Mouse (Mus musculus): Measurements from ENCODE around the gene Trhde. TPM values are rescaled to one million over a fixed set of nuclear protein-coding genes. Genes with fewer than 3 reads are reported as not detected.

The Trhde gene
- polyA plus RNA-seq, 1 experiment from 2014 or later: 4.1 TPM

DNA sequence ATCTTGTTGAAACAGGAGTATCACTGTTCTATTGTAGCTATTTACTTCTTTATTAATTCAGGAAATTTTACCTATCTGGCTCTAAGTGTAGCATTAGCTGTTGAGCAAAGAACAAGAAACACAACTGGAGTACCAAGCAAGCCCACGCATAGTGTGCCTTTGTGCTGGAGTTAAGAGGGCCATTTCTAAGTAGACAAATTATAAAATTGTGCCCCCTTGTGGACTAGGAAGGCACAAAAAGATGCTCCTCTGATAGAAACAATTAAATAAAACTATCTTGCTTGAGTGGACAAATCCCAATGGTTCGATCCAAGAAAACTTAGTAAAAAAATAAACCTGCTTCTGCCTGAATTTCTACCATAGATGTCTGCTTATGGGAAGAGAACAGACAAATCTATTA, 76.5 kb downstream of the Trhde start:
- 70% methylated on average over 2 of the region's 2 CpGs for WGBS
- ATAC-seq: no peak

DNA sequence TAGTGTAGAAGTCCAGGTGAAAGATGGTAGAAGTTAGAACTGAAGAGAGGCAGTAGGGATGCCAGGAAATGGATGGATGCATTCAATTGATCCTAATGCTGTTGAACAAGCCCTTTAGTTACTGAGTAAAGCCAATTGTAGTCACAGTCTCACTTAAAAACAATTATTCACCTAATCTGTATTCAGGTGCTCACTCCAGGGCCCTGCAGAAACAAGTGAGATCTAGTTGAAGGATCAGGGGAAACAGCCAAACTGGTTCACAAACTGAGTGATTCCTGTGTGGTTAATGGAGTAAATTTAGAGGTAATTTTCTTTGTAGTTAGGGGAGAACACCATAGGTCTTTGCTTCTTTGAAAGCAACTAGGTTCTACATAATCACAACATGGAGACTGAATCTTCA, 100.3 kb downstream of the Trhde start:
- Histone ChIP-seq H3K4me2 (replicated peaks) (no peak overlapping the region), H3K9me3 (no peaks in the 10 kb centered on the region), H3K27ac (no peak overlapping the region), H3K27me3 (no peaks in the 10 kb centered on the region), H3K4me1 (replicated peaks) (no peaks in the 10 kb centered on the region), H3K4me3 (replicated peaks) (no peak overlapping the region), H3K9ac (replicated peaks) (no peak overlapping the region), H3K36me3 (no peaks in the 10 kb centered on the region)
- no peak for ATAC-seq

More for the DNA sequence above, 76.5 kb downstream of the Trhde start:
- H3K4me1 ChIP-seq (replicated peaks): no peaks in the 10 kb centered on the region
- no peaks in the 10 kb centered on the region for H3K9me3 ChIP-seq
- H3K36me3 ChIP-seq: no peaks in the 10 kb centered on the region
- H3K4me2 ChIP-seq (replicated peaks): no peak overlapping the region
- H3K9ac ChIP-seq (replicated peaks): no peak overlapping the region
- H3K27me3 ChIP-seq: no peaks in the 10 kb centered on the region
- no peak overlapping the region for H3K27ac ChIP-seq
- H3K4me3 ChIP-seq (replicated peaks): no peak overlapping the region

DNA sequence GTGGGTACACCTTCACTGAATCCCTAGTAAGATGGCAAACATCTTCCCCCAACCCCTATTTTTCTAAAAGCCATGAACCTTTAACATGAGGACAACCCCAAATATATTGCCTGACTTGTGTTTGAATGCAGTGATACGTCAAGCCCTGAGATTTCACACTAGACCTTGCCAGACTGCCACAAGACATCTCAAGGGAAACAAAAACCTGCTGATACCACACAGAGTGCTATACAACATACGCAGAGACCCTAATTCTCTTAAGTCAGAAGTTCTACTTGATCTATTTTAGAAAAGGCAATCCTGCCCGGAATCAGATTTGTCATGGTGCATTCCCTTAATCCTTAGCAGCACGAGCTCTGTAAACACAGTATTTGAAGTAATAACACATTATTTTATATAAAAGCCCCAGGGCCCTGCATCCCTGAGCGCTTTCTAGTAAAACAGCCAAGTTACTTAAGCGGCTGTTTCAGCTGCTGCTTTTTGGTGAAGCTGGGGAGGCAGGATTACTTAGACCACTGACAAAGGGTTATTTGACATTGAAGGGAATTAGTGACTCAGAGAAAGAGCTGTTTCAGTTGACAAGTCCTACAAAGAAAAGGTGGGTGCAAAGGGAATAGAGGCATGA, 130.2 kb downstream of the Trhde start:
- H3K27me3 ChIP-seq: peaks cover 23% of the 10 kb centered on the region
- H3K4me1 ChIP-seq (replicated peaks): peaks cover 10% of the 10 kb centered on the region; the same call in 1 of the 2 replicates
- no peaks in the 10 kb centered on the region for H3K36me3 ChIP-seq
- no peak overlapping the region for H3K27ac ChIP-seq
- H3K4me3 ChIP-seq (replicated peaks): no peak overlapping the region
- H3K9ac ChIP-seq (replicated peaks): no peak overlapping the region
- 16% methylated on average over 6 of the region's 6 CpGs for WGBS
- H3K9me3 ChIP-seq: no peaks in the 10 kb centered on the region
- ATAC-seq: peak; percentile 66
- H3K4me2 ChIP-seq (replicated peaks): 0 out of 2 replicates have a peak overlapping the region, but pooled peaks have one; percentile 1

DNA sequence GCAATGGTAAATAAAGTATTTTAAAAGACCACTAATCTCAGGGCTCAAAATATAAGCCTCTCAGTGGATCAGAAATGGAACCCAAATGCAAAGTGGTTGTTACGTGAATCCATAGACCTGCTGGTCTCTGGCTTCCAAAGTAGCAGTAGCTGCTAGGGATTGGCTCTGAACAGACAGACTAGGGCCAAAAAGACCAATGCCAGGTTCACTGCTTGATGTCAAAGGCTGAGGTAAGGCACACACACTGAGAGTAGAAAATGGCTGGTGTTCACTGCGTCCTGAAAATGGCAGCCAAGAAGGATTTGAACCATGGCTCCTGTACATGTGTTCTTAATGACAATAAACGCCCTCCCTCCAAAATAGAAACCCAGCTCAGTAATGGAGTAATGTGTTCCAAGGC, 209.1 kb downstream of the Trhde start:
- no peak overlapping the region for H3K4me2 ChIP-seq (replicated peaks)
- ATAC-seq: no peak
- H3K27ac ChIP-seq: no peak overlapping the region
- no peak overlapping the region for H3K4me3 ChIP-seq (replicated peaks)
- H3K4me1 ChIP-seq (replicated peaks): no peaks in the 10 kb centered on the region
- WGBS: 92% methylated on average over 3 of the region's 3 CpGs
- H3K9ac ChIP-seq (replicated peaks): no peak overlapping the region
- no peaks in the 10 kb centered on the region for H3K9me3 ChIP-seq
- H3K27me3 ChIP-seq: no peaks in the 10 kb centered on the region
- no peaks in the 10 kb centered on the region for H3K36me3 ChIP-seq

DNA sequence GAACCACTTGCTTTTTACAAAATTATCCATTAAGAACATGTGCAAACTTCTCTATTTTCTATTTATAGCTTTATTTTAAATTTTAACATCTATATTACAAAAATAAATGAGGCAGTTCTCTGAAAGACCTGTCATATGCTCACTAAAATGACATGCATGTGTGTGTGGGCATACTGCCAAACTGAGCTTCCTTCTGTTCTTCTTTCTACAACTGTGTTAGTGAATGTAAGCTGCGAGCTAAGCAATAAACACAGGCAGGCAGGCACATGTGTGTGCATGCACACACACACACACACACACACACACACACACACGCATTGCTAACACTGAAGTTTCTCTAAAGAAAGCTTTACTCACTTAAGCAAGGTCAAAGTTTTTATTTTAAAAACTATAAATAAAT, 223.2 kb downstream of the Trhde start:
- 88% methylated on average over 2 of the region's 2 CpGs for WGBS
- Histone ChIP-seq H3K9ac (replicated peaks) (no peak overlapping the region), H3K9me3 (no peaks in the 10 kb centered on the region), H3K27ac (no peak overlapping the region), H3K4me1 (replicated peaks) (no peaks in the 10 kb centered on the region), H3K4me3 (replicated peaks) (no peak overlapping the region), H3K4me2 (replicated peaks) (no peak overlapping the region), H3K36me3 (no peaks in the 10 kb centered on the region), H3K27me3 (no peaks in the 10 kb centered on the region)
- no peak for ATAC-seq

DNA sequence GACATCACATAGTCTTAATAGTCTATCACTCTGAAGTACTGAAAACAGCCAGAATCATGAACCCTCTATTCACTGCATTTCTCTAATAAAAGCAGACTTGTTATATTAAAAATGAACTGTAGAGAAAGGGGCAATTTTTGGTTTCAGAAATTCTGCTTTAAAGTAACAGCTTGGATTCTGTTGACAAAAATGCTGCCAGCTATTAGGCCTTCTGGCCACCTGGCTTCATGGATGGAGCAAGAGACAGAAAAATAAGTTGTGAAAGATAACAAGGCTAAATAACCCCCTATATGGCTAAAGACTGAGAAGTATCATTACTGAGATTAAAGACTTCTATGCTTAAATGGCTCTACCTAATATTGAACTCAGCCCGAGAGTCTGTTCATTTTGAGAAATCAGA, 234.2 kb downstream of the Trhde start:
- H3K9ac ChIP-seq (replicated peaks): no peak overlapping the region
- H3K9me3 ChIP-seq: no peaks in the 10 kb centered on the region
- no peaks in the 10 kb centered on the region for H3K36me3 ChIP-seq
- no peaks in the 10 kb centered on the region for H3K4me1 ChIP-seq (replicated peaks)
- H3K4me2 ChIP-seq (replicated peaks): no peak overlapping the region
- no peak for ATAC-seq
- no peak overlapping the region for H3K4me3 ChIP-seq (replicated peaks)
- 89% methylated on average over 1 of the region's 1 CpGs for WGBS
- no peak overlapping the region for H3K27ac ChIP-seq
- H3K27me3 ChIP-seq: no peaks in the 10 kb centered on the region

DNA sequence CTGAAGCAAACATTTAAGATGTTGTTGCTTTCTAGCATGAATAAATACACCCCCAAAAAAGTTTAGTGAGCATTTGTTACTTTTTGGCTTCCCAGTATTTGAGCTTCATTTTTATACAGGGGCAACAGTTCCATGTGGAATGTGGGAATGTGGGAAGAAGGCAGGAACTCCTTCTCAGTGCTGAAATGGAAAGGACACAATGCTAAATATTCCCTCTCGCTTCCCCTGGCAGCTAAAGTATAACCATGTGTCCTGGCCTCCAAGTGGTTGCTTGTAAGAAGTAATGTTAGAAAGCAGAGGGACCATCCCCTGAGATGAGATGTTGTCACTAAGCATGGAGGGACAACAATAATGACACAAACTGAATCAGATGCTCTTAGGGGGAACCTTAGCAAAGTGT, 292.9 kb downstream of the Trhde start:
- no peak overlapping the region for H3K9ac ChIP-seq (replicated peaks)
- H3K4me1 ChIP-seq (replicated peaks): no peaks in the 10 kb centered on the region
- WGBS: 85% methylated on average over 1 of the region's 1 CpGs
- no peaks in the 10 kb centered on the region for H3K9me3 ChIP-seq
- no peaks in the 10 kb centered on the region for H3K36me3 ChIP-seq
- H3K27me3 ChIP-seq: no peaks in the 10 kb centered on the region
- no peak overlapping the region for H3K4me2 ChIP-seq (replicated peaks)
- ATAC-seq: no peak
- no peak overlapping the region for H3K4me3 ChIP-seq (replicated peaks)
- no peak overlapping the region for H3K27ac ChIP-seq

DNA sequence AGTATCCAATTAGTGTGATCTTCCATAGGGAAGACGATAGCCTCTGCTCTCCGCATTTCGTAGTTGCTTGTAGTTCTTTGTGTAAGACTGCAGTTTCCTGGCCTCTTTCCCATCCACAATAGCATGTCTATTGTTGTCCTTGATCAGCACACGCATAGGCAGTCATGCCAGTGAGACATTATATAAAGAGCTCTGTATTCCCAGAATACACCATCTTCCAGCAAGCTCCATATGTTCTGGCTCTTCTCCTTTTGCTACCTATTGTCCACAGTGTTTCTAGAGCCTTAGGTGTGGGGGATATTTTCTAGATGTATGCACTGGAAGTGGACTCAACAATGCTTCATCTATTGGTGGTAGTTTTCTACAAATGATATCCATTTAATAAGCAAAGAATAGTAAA, 313.3 kb downstream of the Trhde start:
- H3K4me2 ChIP-seq (replicated peaks): no peak overlapping the region
- no peaks in the 10 kb centered on the region for H3K4me1 ChIP-seq (replicated peaks)
- 81% methylated on average over 4 of the region's 4 CpGs for WGBS
- H3K27ac ChIP-seq: no peak overlapping the region
- H3K36me3 ChIP-seq: no peaks in the 10 kb centered on the region
- ATAC-seq: no peak
- no peak overlapping the region for H3K9ac ChIP-seq (replicated peaks)
- H3K9me3 ChIP-seq: no peaks in the 10 kb centered on the region
- H3K4me3 ChIP-seq (replicated peaks): no peak overlapping the region
- H3K27me3 ChIP-seq: no peaks in the 10 kb centered on the region

DNA sequence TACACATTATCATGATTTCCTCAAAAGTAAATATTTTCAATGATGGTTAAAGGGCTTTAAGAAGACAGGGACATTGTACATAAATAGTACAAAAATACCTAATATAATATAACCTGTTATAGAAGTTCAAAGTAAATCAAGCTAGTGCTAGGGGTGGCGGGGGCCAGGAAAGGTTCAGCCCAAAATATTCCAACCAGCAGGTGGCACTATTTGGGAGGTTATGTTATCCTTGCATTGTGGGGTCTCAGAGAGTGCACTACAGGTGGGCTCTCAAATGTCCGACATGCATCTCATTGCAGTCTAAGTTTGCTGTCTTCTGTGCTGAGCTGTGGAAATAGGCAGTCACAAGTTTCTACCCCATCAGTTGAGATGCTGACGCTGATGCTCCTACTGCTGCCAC, 346.5 kb downstream of the Trhde start:
- Histone ChIP-seq H3K9ac (replicated peaks) (no peak overlapping the region), H3K4me1 (replicated peaks) (no peaks in the 10 kb centered on the region), H3K4me2 (replicated peaks) (no peak overlapping the region), H3K27me3 (no peaks in the 10 kb centered on the region), H3K4me3 (replicated peaks) (no peak overlapping the region), H3K36me3 (no peaks in the 10 kb centered on the region), H3K27ac (no peak overlapping the region), H3K9me3 (no peaks in the 10 kb centered on the region)
- ATAC-seq: no peak
- WGBS: 70% methylated on average over 3 of the region's 3 CpGs

DNA sequence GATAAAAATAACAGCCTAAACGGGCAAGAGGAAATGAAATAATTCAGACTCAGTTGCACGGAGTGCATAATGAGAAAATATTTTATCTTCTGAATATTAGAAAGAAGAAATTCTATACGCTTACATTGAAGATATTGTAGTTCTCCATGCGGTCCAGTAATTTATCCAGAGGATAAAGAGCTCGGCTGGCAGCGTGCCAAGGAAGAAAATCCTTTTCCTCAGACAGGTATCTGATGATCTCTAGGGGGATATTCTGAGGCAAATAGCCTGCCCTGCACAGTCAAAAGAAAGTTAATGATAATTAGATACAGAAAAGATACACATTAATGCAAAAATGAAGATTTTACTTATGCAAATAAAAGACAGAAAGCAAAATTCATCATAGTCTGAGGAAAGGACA, 354.0 kb downstream of the Trhde start:
- Histone ChIP-seq H3K4me3 (replicated peaks) (no peak overlapping the region), H3K4me2 (replicated peaks) (no peak overlapping the region), H3K27me3 (no peaks in the 10 kb centered on the region), H3K4me1 (replicated peaks) (no peaks in the 10 kb centered on the region), H3K36me3 (no peaks in the 10 kb centered on the region), H3K9ac (replicated peaks) (no peak overlapping the region), H3K9me3 (no peaks in the 10 kb centered on the region), H3K27ac (no peak overlapping the region)
- WGBS: 41% methylated on average over 6 of the region's 6 CpGs
- no peak for ATAC-seq

DNA sequence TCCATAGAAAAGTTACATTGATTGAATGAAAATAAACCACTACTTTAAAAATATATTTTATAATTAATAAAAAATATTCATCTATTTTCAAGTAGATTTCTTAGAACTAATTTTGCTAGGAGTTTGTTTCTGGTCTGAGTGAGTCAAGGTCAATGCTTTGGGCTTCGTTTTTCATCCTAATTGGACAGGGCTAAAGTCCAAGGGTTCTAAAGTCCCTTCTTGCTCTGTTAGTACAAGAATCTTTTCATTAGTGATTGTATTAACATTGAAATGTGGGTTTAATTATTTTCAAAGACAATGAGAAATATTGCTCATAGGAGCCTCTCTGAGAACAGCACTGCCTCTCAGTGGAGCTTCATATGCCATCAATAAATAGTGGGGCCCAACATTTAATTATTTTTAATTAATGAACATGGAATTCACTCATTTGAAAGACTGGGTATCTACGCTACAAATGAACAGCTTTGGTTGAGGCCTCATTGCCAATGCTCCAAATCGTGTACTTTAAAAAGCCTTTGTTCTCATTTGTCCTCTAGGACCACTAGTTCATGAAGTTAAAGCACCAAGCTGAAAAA, 383.1 kb downstream of the Trhde start:
- no peak overlapping the region for H3K9ac ChIP-seq (replicated peaks)

DNA sequence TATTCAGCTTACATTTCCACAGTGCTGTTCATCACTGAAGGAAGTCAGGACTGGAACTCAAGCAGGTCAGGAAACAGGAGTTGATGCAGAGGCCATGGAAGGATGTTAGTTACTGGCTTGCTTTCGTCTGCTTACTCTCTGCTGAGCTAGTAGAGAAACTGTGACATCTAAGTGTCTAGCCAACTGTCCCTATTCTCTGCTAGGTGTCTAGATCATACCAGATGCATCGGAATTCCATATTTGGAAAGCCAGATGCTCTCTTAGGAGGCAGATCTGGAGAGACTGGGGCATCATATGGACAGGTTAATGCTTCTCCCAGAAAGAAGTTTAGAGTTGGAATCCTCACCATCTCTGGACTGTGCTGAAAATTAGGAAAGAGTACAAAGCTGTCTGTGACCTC, 386.4 kb downstream of the Trhde start:
- H3K27ac ChIP-seq: no peak overlapping the region
- ATAC-seq: no peak
- H3K4me1 ChIP-seq (replicated peaks): no peaks in the 10 kb centered on the region
- no peak overlapping the region for H3K9ac ChIP-seq (replicated peaks)
- H3K4me3 ChIP-seq (replicated peaks): no peak overlapping the region
- H3K9me3 ChIP-seq: no peaks in the 10 kb centered on the region
- no peaks in the 10 kb centered on the region for H3K27me3 ChIP-seq
- no peak overlapping the region for H3K4me2 ChIP-seq (replicated peaks)
- H3K36me3 ChIP-seq: no peaks in the 10 kb centered on the region
- WGBS: 89% methylated on average over 2 of the region's 2 CpGs

More for the DNA sequence above, 383.1 kb downstream of the Trhde start:
- Histone ChIP-seq H3K4me3 (replicated peaks) (no peak overlapping the region), H3K4me1 (replicated peaks) (no peaks in the 10 kb centered on the region), H3K9me3 (no peaks in the 10 kb centered on the region), H3K4me2 (replicated peaks) (no peak overlapping the region), H3K27ac (no peak overlapping the region), H3K27me3 (no peaks in the 10 kb centered on the region), H3K36me3 (no peaks in the 10 kb centered on the region)
- WGBS: 72% methylated on average over 3 of the region's 3 CpGs
- ATAC-seq: no peak

DNA sequence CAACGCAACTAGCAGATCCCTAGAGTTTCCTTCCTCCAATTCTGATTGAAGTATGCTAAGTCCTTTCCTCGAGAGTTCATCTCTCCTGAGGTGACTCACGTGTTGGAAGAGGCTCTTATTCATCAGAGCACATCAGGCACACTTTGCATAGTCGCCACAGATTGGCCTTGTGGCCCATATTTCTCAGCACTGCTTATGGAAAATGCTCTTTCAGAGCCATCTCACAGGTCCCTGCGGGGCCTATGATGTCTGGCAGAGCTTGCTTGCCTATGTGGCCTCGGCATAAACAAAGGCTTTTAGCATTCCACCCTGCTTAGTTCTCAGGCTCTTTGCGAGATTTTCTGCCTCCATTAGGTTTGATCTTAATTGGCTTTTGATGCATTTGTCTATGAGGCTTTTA, 396.8 kb downstream of the Trhde start:
- no peak overlapping the region for H3K4me3 ChIP-seq (replicated peaks)
- no peaks in the 10 kb centered on the region for H3K27me3 ChIP-seq
- no peak overlapping the region for H3K9ac ChIP-seq (replicated peaks)
- no peaks in the 10 kb centered on the region for H3K36me3 ChIP-seq
- no peaks in the 10 kb centered on the region for H3K9me3 ChIP-seq
- WGBS: 33% methylated on average over 7 of the region's 7 CpGs
- no peak overlapping the region for H3K4me2 ChIP-seq (replicated peaks)
- peak; percentile 80 for ATAC-seq
- no peak overlapping the region for H3K27ac ChIP-seq
- no peaks in the 10 kb centered on the region for H3K4me1 ChIP-seq (replicated peaks)

Data from midbrain, embryonic 13.5 days (tissue).